Mouse (Mus musculus) neural tube, embryonic 13.5 days (tissue): ENCODE results near the gene Tln2. TPM values are rescaled to one million over a fixed set of nuclear protein-coding genes. Genes with fewer than 3 reads are reported as not detected.
A peak's percentile ranks its signal among the peaks of the same experiment; 100 is the strongest.

Experiments used
- ATAC-seq: fragments of 200-750 bp; cut with Nextera tagmentation; 2 replicates; pipeline ENCODE4 v1.8.0; 2017; ENCODE audit warnings: low read depth, mild to moderate bottlenecking, moderate TSS enrichment, moderate library complexity
- H3K27ac ChIP-seq: fragments of 300-500 bp; sonication (generic); replicated peaks from 2 replicates; pipeline ENCODE4 v1.5.1; 2015; ENCODE audit warnings: moderate library complexity, mild to moderate bottlenecking, inconsistent platforms
- H3K27me3 ChIP-seq: fragments of 300-500 bp; sonication (generic); 2 replicates; pipeline ENCODE4 v1.6.1; 2015; ENCODE audit warnings: mild to moderate bottlenecking, inconsistent platforms
- H3K36me3 ChIP-seq: fragments of 300-500 bp; sonication (generic); 2 replicates; pipeline ENCODE4 v1.6.1; 2015; ENCODE audit warnings: mild to moderate bottlenecking, inconsistent platforms
- H3K4me1 ChIP-seq: fragments of 300-500 bp; sonication (generic); replicated peaks from 2 replicates; pipeline ENCODE4 v1.6.1; 2015; ENCODE audit warnings: inconsistent platforms
- H3K4me2 ChIP-seq: fragments of 300-500 bp; sonication (generic); 2 replicates; pipeline ENCODE4 v1.6.1; 2015; ENCODE audit warnings: inconsistent platforms, mild to moderate bottlenecking, moderate library complexity
- H3K4me3 ChIP-seq: fragments of 300-500 bp; sonication (generic); 2 replicates; pipeline ENCODE4 v1.5.1; 2015; ENCODE audit warnings: mild to moderate bottlenecking, inconsistent platforms
- H3K9ac ChIP-seq: fragments of 300-500 bp; sonication (generic); 2 replicates; pipeline ENCODE4 v1.6.1; 2015; ENCODE audit warnings: moderate library complexity, mild to moderate bottlenecking, inconsistent platforms
- H3K9me3 ChIP-seq: fragments of 300-500 bp; sonication (generic); 2 replicates; pipeline ENCODE4 v1.6.1; 2016; ENCODE audit warnings: inconsistent platforms
- WGBS: fragments of 180-500 bp; shearing (Covaris S2); methylation state at CpG from one replicate; pipeline ENCODE4 v1.1.7; 2015; 5-methylcytosine and 5-hydroxymethylcytosine counted together
- polyA plus RNA-seq: library from polyadenylated mRNA; unstranded; fragments of >200 nt; fragmentation: Nextera tagmentation; extraction: Ambion mirVana; gene quantifications from 2 replicates; pipeline ENCODE4 v1.2.1, GENCODE M21; 2015

Gene Tln2
- polyA plus RNA-seq, 1 experiment from 2014 or later, result 34.7 TPM

DNA sequence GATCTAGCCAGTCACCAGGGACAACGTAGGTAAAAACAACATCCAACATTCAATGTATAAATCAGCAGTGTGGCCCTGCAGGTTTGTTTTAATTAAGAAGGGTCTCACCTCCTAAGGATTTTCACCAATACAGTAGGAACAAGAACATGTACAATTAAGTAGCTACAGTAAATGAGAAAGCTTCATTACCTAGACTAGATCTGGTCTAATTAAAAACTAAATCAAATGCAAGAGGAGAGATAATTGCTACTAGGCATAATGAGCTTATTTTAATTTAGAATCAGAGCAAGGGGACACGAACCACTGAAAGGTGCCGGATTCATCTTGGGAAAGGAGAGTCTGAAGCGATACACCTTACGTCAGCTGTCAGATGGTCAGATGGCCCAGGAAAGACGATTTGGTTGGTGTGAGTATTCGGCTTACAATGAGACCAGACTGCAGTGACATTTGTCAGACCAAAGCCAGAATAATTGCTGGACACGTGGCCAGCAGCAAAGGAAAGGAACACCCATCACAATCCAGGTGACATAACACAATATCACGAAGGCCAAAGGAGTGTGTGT, 175.4 kb downstream of the Tln2 start:
- WGBS, result 73% methylated on average over 9 of the region's 9 CpGs
- Histone ChIP-seq H3K27me3 (no peaks in the 10 kb centered on the region), H3K27ac (peak overlapping the region; percentile 28)

GRCm38 (mm10) chr9:67380095-67380494, 179.4 kb downstream of the Tln2 start:
- H3K36me3 ChIP-seq, result no peaks in the 10 kb centered on the region
- no peak overlapping the region for H3K9ac ChIP-seq
- no peaks in the 10 kb centered on the region for H3K27me3 ChIP-seq
- H3K4me2 ChIP-seq, result no peak overlapping the region
- ATAC-seq, result no peak
- peaks cover 5% of the 10 kb centered on the region for H3K4me1 ChIP-seq
- no peak overlapping the region for H3K4me3 ChIP-seq
- peak overlapping the region; percentile 49; the same call in 1 of the 2 replicates for H3K27ac ChIP-seq
- 63% methylated on average over 5 of the region's 5 CpGs for WGBS
- no peaks in the 10 kb centered on the region for H3K9me3 ChIP-seq

More for the DNA sequence above, 175.4 kb downstream of the Tln2 start:
- H3K4me2 ChIP-seq, result no peak overlapping the region
- ATAC-seq, result peak; percentile 47; the same call in 1 of the 2 replicates
- H3K4me3 ChIP-seq, result no peak overlapping the region
- H3K9ac ChIP-seq, result no peak overlapping the region
- H3K9me3 ChIP-seq, result no peaks in the 10 kb centered on the region
- peaks cover 20% of the 10 kb centered on the region for H3K4me1 ChIP-seq
- no peaks in the 10 kb centered on the region for H3K36me3 ChIP-seq

DNA sequence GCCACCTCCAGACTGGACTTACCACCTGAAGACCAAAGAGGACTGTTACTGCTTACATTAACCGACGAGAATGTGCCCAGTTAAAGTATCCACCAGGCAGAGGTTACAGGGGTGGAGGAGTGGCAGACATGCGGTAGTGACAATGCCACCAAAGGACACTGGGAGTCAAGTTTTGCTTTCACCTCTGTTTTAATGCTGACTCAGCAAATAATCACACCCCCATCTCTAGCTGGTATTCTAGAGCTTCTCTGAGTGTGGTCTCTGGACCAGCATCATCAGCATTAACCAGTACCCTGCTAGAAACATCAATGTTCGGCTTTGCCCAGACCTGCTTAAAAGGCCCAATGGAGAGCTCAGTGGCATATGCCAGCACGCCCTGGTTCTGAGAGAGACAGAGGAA, 180.7 kb downstream of the Tln2 start:
- H3K9me3 ChIP-seq, result no peaks in the 10 kb centered on the region
- H3K4me1 ChIP-seq, result no peaks in the 10 kb centered on the region
- WGBS, result 90% methylated on average over 5 of the region's 5 CpGs
- no peak overlapping the region for H3K4me3 ChIP-seq
- no peaks in the 10 kb centered on the region for H3K36me3 ChIP-seq
- no peak overlapping the region for H3K9ac ChIP-seq
- no peak overlapping the region for H3K4me2 ChIP-seq
- no peaks in the 10 kb centered on the region for H3K27me3 ChIP-seq
- ATAC-seq, result no peak
- no peak overlapping the region for H3K27ac ChIP-seq

- Histone ChIP-seq H3K9ac (no peak overlapping the region), H3K9me3 (peaks cover 3% of the 10 kb centered on the region; the same call in 1 of the 2 replicates), H3K27ac (no peak overlapping the region), H3K4me2 (no peak overlapping the region), H3K36me3 (peaks cover 8% of the 10 kb centered on the region; the same call in 1 of the 2 replicates), H3K27me3 (no peaks in the 10 kb centered on the region), H3K4me3 (no peak overlapping the region), H3K4me1 (no peaks in the 10 kb centered on the region)
- ATAC-seq, result no peak
- WGBS, result 88% methylated on average over 3 of the region's 3 CpGs
Measured at GRCm38 (mm10) chr9:67368078-67368477, 191.4 kb downstream of the Tln2 start.

DNA sequence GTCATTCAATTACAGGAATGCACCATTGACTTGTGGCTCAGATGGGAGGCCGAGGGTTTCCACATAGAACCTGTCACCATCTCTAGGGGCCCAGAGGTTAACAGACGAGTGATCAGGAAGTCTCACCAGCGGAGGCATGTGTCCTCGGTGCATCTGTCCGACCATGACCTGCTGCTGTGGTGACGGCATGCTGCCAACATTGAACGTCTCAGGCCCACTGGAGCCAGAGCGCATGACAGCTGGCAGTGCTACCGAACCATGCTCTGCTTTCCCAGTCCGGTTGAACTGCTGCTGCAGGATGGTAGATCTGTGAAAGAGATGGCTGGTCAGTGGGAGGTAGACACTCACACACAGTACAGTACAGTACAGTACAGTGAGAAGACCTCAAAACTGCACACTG, 197.0 kb downstream of the Tln2 start:
- H3K36me3 ChIP-seq, result 0 out of 2 replicates have a peak, but pooled peaks cover 10% of the 10 kb centered on the region
- H3K4me1 ChIP-seq, result no peaks in the 10 kb centered on the region
- H3K4me3 ChIP-seq, result no peak overlapping the region
- no peaks in the 10 kb centered on the region for H3K27me3 ChIP-seq
- WGBS, result 90% methylated on average over 10 of the region's 10 CpGs
- H3K4me2 ChIP-seq, result no peak overlapping the region
- no peaks in the 10 kb centered on the region for H3K9me3 ChIP-seq
- ATAC-seq, result no peak
- no peak overlapping the region for H3K9ac ChIP-seq
- H3K27ac ChIP-seq, result no peak overlapping the region

DNA sequence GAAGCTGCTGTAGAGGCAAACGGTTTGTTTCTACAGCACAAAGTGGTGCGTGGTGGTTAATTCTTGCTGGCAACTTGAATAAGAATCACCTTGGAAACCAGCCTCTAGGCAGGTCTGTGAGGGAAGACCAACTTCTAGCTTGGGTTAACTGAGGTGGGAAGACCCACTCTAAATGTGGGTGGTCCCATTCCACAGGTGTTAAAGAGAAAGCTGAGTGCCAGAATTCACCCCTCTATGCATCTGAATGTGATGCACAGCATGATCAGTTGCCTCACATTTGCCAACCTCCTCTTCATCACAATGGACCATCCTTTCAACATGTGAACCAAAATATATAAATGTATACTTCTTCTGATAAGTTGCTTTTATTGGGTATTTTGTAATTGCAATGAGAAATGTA, 197.4 kb downstream of the Tln2 start:
- Histone ChIP-seq H3K9me3 (0 out of 2 replicates have a peak, but pooled peaks cover 4% of the 10 kb centered on the region), H3K4me1 (no peaks in the 10 kb centered on the region), H3K27ac (no peak overlapping the region), H3K27me3 (no peaks in the 10 kb centered on the region), H3K4me2 (no peak overlapping the region), H3K36me3 (0 out of 2 replicates have a peak, but pooled peaks cover 10% of the 10 kb centered on the region), H3K4me3 (no peak overlapping the region), H3K9ac (no peak overlapping the region)
- ATAC-seq, result no peak
- WGBS, result 86% methylated on average over 2 of the region's 2 CpGs

- H3K4me3 ChIP-seq, result no peak overlapping the region
- 0 out of 2 replicates have a peak, but pooled peaks cover 5% of the 10 kb centered on the region for H3K9me3 ChIP-seq
- H3K27me3 ChIP-seq, result no peaks in the 10 kb centered on the region
- 0 out of 2 replicates have a peak, but pooled peaks cover 10% of the 10 kb centered on the region for H3K36me3 ChIP-seq
- 77% methylated on average over 5 of the region's 5 CpGs for WGBS
- no peak for ATAC-seq
- no peak overlapping the region for H3K27ac ChIP-seq
- H3K4me1 ChIP-seq, result no peaks in the 10 kb centered on the region
- H3K9ac ChIP-seq, result no peak overlapping the region
- no peak overlapping the region for H3K4me2 ChIP-seq
Measured at GRCm38 (mm10) chr9:67361511-67361910, 198.0 kb downstream of the Tln2 start.

- no peak for ATAC-seq
- WGBS, result 95% methylated on average over 14 of the region's 14 CpGs
Measured at GRCm38 (mm10) chr9:67354356-67354755, 205.1 kb downstream of the Tln2 start.

DNA sequence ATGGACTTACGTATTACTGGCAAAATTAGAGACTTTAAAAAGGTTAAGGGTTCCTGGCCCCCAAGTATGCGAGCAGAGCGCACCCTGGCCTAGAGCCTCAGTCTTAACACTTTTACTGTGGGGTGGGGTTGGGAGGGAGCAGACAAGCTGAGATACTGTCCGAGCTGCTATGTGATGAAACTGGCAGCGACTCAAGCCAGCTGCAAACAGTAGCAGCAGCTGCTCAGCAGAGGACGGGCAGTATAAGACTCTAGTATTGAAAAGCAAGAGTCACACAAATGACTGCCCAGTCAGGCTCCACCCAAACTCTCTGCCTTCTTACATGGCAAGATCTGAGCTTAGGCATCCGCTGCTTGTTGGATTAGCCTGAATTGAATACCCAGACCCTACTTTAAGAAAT, 206.1 kb downstream of the Tln2 start:
- H3K9me3 ChIP-seq, result 0 out of 2 replicates have a peak, but pooled peaks cover 5% of the 10 kb centered on the region
- ATAC-seq, result no peak
- no peak overlapping the region for H3K4me2 ChIP-seq
- H3K4me1 ChIP-seq, result no peaks in the 10 kb centered on the region
- H3K27me3 ChIP-seq, result no peaks in the 10 kb centered on the region
- H3K4me3 ChIP-seq, result no peak overlapping the region
- peaks cover 4% of the 10 kb centered on the region; the same call in 1 of the 2 replicates for H3K36me3 ChIP-seq
- H3K9ac ChIP-seq, result no peak overlapping the region
- WGBS, result 85% methylated on average over 7 of the region's 7 CpGs
- no peak overlapping the region for H3K27ac ChIP-seq

More at GRCm38 (mm10) chr9:67354356-67354755, 205.1 kb downstream of the Tln2 start:
- H3K4me2 ChIP-seq, result no peak overlapping the region
- H3K27me3 ChIP-seq, result no peaks in the 10 kb centered on the region
- H3K4me3 ChIP-seq, result no peak overlapping the region
- no peak overlapping the region for H3K9ac ChIP-seq
- H3K9me3 ChIP-seq, result 0 out of 2 replicates have a peak, but pooled peaks cover 5% of the 10 kb centered on the region
- peaks cover 4% of the 10 kb centered on the region; the same call in 1 of the 2 replicates for H3K36me3 ChIP-seq
- no peaks in the 10 kb centered on the region for H3K4me1 ChIP-seq
- H3K27ac ChIP-seq, result no peak overlapping the region

DNA sequence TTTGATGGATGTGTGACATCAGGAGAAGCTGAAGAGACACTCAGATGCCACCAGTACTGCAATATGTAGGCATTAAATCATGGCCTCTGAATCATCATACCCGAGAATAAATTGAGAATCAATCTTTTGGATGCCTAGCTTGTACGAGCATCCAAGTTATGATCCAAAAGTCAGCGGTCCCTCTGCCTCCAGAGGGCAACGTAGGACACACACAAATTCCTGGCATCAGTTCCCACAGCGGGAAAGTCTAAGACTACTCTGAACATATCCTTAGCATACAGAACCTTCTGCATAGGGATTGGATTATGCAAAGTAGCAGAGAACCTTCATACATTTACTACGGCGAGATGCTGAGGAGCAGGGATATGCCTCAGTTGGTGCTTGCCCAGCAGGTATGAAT, 210.5 kb downstream of the Tln2 start:
- Histone ChIP-seq H3K27ac (no peak overlapping the region), H3K4me1 (no peaks in the 10 kb centered on the region), H3K9ac (no peak overlapping the region), H3K4me2 (no peak overlapping the region), H3K4me3 (no peak overlapping the region), H3K36me3 (0 out of 2 replicates have a peak, but pooled peaks cover 8% of the 10 kb centered on the region), H3K27me3 (no peaks in the 10 kb centered on the region), H3K9me3 (no peaks in the 10 kb centered on the region)
- ATAC-seq, result no peak
- 85% methylated on average over 7 of the region's 7 CpGs for WGBS

- WGBS, result 91% methylated on average over 5 of the region's 5 CpGs
- Histone ChIP-seq H3K9me3 (no peaks in the 10 kb centered on the region), H3K27ac (no peak overlapping the region), H3K4me1 (no peaks in the 10 kb centered on the region), H3K4me2 (no peak overlapping the region), H3K4me3 (no peak overlapping the region), H3K27me3 (no peaks in the 10 kb centered on the region), H3K36me3 (peaks cover 17% of the 10 kb centered on the region; the same call in 1 of the 2 replicates), H3K9ac (no peak overlapping the region)
- no peak for ATAC-seq
Measured at GRCm38 (mm10) chr9:67347184-67347583, 212.3 kb downstream of the Tln2 start.

- H3K27me3 ChIP-seq, result no peaks in the 10 kb centered on the region
- no peak overlapping the region for H3K4me2 ChIP-seq
- no peaks in the 10 kb centered on the region; the same call in 1 of the 2 replicates for H3K9me3 ChIP-seq
- H3K9ac ChIP-seq, result no peak overlapping the region
- WGBS, result 85% methylated on average over 3 of the region's 3 CpGs
- H3K36me3 ChIP-seq, result no peaks in the 10 kb centered on the region
- no peaks in the 10 kb centered on the region for H3K4me1 ChIP-seq
- H3K27ac ChIP-seq, result no peak overlapping the region
- no peak overlapping the region for H3K4me3 ChIP-seq
- no peak for ATAC-seq
Measured at GRCm38 (mm10) chr9:67331281-67331680, 228.2 kb downstream of the Tln2 start.

DNA sequence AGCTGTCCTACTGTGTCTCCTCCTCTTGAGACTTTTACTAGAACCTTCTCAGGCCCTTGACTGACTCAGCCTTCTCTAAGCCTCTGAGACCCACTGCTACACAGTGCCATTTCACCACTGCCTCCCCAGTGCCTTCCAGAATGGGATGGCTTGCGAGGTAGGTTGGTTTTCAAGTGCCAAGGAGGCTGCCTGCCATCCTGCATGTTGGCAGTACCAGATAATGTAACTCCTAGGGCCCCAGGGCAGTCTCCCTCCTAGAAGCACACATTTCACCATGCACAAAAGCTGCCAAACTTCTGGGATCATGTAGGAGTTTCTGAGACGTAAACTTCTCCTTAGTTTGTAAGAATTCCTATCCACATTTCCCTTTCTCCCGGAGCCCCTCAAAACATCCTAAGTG, 231.1 kb downstream of the Tln2 start:
- no peak for ATAC-seq
- WGBS, result 85% methylated on average over 3 of the region's 3 CpGs

More for the DNA sequence above, 231.1 kb downstream of the Tln2 start:
- H3K4me2 ChIP-seq, result no peak overlapping the region
- H3K9me3 ChIP-seq, result no peaks in the 10 kb centered on the region
- H3K27me3 ChIP-seq, result no peaks in the 10 kb centered on the region
- no peaks in the 10 kb centered on the region for H3K36me3 ChIP-seq
- no peaks in the 10 kb centered on the region for H3K4me1 ChIP-seq
- H3K27ac ChIP-seq, result no peak overlapping the region
- H3K9ac ChIP-seq, result no peak overlapping the region
- H3K4me3 ChIP-seq, result no peak overlapping the region
